Mouse (Mus musculus) stomach, embryonic 14.5 days (tissue): ENCODE data around the gene Elf1. TPM values are rescaled to one million over a fixed set of nuclear protein-coding genes. Genes with fewer than 3 reads are reported as not detected.

Experiments
- ATAC-seq: fragments of 200-750 bp; cut with Nextera tagmentation; 2 replicates; pipeline ENCODE4 v1.8.0; 2017; ENCODE audit warnings: low read depth, moderate TSS enrichment; ENCODE audit not compliant: insufficient number of reproducible peaks, insufficient read depth, low FRiP score
- H3K27ac ChIP-seq: fragments of 300-500 bp; sonication (generic); 2 replicates; pipeline ENCODE4 v1.5.1; 2014; ENCODE audit warnings: mild to moderate bottlenecking, low read length, moderate library complexity, mixed read lengths
- H3K27me3 ChIP-seq: fragments of 300-500 bp; sonication (generic); 2 replicates; pipeline ENCODE4 v1.6.1; 2014; ENCODE audit warnings: low read length, control low read depth, mixed read lengths; ENCODE audit not compliant: control insufficient read depth, insufficient read depth
- H3K36me3 ChIP-seq: fragments of 300-500 bp; sonication (generic); 2 replicates; pipeline ENCODE4 v1.6.1; 2014; ENCODE audit warnings: mild to moderate bottlenecking, control low read depth, low read length, moderate library complexity, mixed read lengths; ENCODE audit not compliant: control insufficient read depth, insufficient read depth
- H3K4me1 ChIP-seq: fragments of 300-500 bp; sonication (generic); 2 replicates; pipeline ENCODE4 v1.6.1; 2014; ENCODE audit warnings: low read length, control low read depth, mixed read lengths; ENCODE audit not compliant: control insufficient read depth, insufficient read depth
- H3K4me2 ChIP-seq: fragments of 300-500 bp; sonication (generic); replicated peaks from 2 replicates; pipeline ENCODE4 v1.6.1; 2014; ENCODE audit warnings: low read depth, low read length, control low read depth
- H3K4me3 ChIP-seq: fragments of 300-500 bp; sonication (generic); 2 replicates; pipeline ENCODE4 v1.5.1; 2014; ENCODE audit warnings: low read depth, low read length, control low read depth
- H3K9ac ChIP-seq: fragments of 300-500 bp; sonication (generic); replicated peaks from 2 replicates; pipeline ENCODE4 v1.6.1; 2014; ENCODE audit warnings: low read depth, mild to moderate bottlenecking, control low read depth, low read length, moderate library complexity, mixed read lengths
- H3K9me3 ChIP-seq: fragments of 300-500 bp; sonication (generic); 2 replicates; pipeline ENCODE4 v1.6.1; 2016; ENCODE audit warnings: low read depth, low read length, control low read depth; ENCODE audit not compliant: control insufficient read depth
- WGBS: fragments of 180-500 bp; shearing (Covaris S2); extraction: QIAGEN DNeasy Blood & Tissue Kit; methylation state at CpG from one replicate; pipeline ENCODE4 v1.1.7; 2014; 5-methylcytosine and 5-hydroxymethylcytosine counted together
- polyA plus RNA-seq: library from polyadenylated mRNA; unstranded; fragments of >200 nt; fragmentation: Nextera tagmentation; extraction: Ambion mirVana; gene quantifications from 2 replicates; pipeline ENCODE4 v1.2.1, GENCODE M21; 2014

The Elf1 gene
- polyA plus RNA-seq, 1 experiment from 2014 or later, result 25.8 TPM

GRCm38 (mm10) chr14:79583526-79584245 is 102.7 kb downstream of the Elf1 start:
- no peak for ATAC-seq
- no peaks in the 10 kb centered on the region for H3K27me3 ChIP-seq
- 0 out of 2 replicates have a peak, but pooled peaks cover 9% of the 10 kb centered on the region for H3K4me1 ChIP-seq
- no peaks in the 10 kb centered on the region; the same call in 1 of the 2 replicates for H3K36me3 ChIP-seq
- H3K4me2 ChIP-seq, result no peak overlapping the region
- H3K9me3 ChIP-seq, result no peaks in the 10 kb centered on the region
- 86% methylated on average over 5 of the region's 5 CpGs for WGBS
- H3K27ac ChIP-seq, result no peak overlapping the region
- no peak overlapping the region for H3K4me3 ChIP-seq
- no peak overlapping the region for H3K9ac ChIP-seq

DNA sequence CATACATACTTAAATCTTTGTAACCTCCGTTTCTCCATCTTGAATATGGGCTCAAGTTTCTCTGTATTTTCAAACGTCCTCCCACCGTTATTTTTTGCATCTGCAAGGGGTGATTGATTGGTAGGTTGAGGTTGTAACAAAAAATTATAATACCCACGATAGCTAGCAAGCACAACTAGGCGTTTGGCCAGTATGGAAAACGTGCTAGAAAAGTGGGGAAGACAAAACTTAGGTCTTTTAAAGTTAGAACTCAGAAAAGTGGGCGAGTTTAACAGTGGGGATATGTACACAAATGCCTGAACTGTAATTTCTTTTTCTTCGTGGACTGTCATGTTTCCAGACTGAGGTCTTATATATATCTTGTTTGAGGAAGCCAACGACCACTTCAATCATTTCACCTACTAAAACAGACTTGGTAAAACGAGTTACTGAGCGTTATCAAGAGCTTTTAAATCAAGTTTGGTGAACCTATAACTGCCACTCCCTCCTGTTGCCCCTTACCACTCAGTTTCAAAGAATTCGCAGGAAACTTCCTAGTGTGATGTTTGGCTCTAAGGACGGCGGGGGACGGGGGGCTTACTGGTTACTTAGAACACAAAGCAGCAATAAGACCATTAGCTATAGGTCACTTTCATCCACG is 105.6 kb downstream of the Elf1 start:
- WGBS, result 31% methylated on average over 16 of the region's 16 CpGs
- 0 out of 2 replicates have a peak, but pooled peaks cover 9% of the 10 kb centered on the region for H3K4me1 ChIP-seq
- no peak for ATAC-seq
- no peaks in the 10 kb centered on the region for H3K9me3 ChIP-seq
- peak overlapping the region; percentile 70 for H3K4me3 ChIP-seq
- H3K27me3 ChIP-seq, result no peaks in the 10 kb centered on the region
- peak overlapping the region; percentile 87 for H3K27ac ChIP-seq
- H3K4me2 ChIP-seq, result peak overlapping the region; percentile 65
- no peaks in the 10 kb centered on the region for H3K36me3 ChIP-seq
- peak overlapping the region; percentile 71; the same call in 1 of the 2 replicates for H3K9ac ChIP-seq

DNA sequence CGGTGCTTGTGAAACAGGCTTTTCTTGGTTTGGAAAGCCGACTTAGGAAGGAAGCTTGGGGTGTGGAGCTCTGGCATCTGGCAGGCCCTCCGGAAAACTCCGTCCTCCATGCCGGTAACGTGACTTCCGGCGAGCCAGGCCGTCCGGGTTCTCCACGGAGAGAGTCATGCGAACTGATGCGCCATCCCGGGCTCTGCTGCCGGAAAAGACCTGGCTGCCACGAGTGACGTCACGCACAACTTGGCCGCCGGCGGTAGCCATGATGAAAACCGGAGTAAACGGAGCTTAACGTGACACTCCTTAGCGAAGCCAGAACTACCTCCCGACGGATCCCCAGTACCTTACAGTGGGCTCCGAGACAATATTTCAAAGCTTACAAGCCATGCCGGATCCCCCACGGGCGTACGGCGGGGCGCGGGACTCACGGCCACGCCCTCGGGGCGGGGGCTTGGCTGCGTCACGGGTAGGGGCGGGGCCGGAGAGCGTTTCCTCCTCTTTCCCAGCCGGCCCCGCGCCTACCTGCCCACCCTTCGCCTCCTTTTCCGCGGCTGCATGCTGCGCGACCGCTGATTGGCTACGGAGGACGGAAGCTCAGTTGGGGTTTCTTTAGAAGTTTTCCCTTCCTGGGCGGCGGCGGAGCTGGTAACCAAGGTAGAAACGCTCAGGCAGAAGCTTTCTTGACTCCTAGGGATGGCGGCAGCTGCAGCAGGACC is 106.3 kb downstream of the Elf1 start, which contains the start of gene Sugt1:
Gene Sugt1 (plus strand): TSS at position 553 of the 713 bp plus-strand sequence.
- Histone ChIP-seq H3K4me2 (peak within 1 kb of the TSS; percentile 86), H3K9ac (peak within 1 kb of the TSS; percentile 71), H3K4me3 (peak within 1 kb of the TSS; percentile 70), H3K4me1 (0 out of 2 replicates have a peak, but pooled peaks cover 9% of the 10 kb centered on the region), H3K9me3 (no peaks in the 10 kb centered on the region), H3K27ac (peak within 1 kb of the TSS; percentile 87), H3K27me3 (no peaks in the 10 kb centered on the region), H3K36me3 (no peaks in the 10 kb centered on the region)
- ATAC-seq, result peak; percentile 98
- under 1% methylated on average over 60 of the region's 60 CpGs for WGBS

GRCm38 (mm10) chr14:79587852-79588229 is 106.8 kb downstream of the Elf1 start:
- H3K36me3 ChIP-seq, result no peaks in the 10 kb centered on the region
- H3K4me1 ChIP-seq, result 0 out of 2 replicates have a peak, but pooled peaks cover 9% of the 10 kb centered on the region
- under 1% methylated on average over 9 of the region's 9 CpGs for WGBS
- H3K27me3 ChIP-seq, result no peaks in the 10 kb centered on the region
- H3K27ac ChIP-seq, result peak overlapping the region; percentile 87; the same call in 1 of the 2 replicates
- peak; percentile 39; the same call in 1 of the 2 replicates for ATAC-seq
- H3K4me2 ChIP-seq, result peak overlapping the region; percentile 86
- peak overlapping the region; percentile 70 for H3K4me3 ChIP-seq
- no peaks in the 10 kb centered on the region for H3K9me3 ChIP-seq
- H3K9ac ChIP-seq, result peak overlapping the region; percentile 71

GRCm38 (mm10) chr14:79588534-79588951 is 107.5 kb downstream of the Elf1 start:
- WGBS, result 84% methylated on average over 9 of the region's 9 CpGs
- H3K9ac ChIP-seq, result no peak overlapping the region
- no peak overlapping the region for H3K27ac ChIP-seq
- 0 out of 2 replicates have a peak, but pooled peaks cover 9% of the 10 kb centered on the region for H3K4me1 ChIP-seq
- peak overlapping the region; percentile 86 for H3K4me2 ChIP-seq
- H3K27me3 ChIP-seq, result no peaks in the 10 kb centered on the region
- ATAC-seq, result no peak
- no peaks in the 10 kb centered on the region for H3K36me3 ChIP-seq
- no peaks in the 10 kb centered on the region for H3K9me3 ChIP-seq
- peak overlapping the region; percentile 70 for H3K4me3 ChIP-seq

DNA sequence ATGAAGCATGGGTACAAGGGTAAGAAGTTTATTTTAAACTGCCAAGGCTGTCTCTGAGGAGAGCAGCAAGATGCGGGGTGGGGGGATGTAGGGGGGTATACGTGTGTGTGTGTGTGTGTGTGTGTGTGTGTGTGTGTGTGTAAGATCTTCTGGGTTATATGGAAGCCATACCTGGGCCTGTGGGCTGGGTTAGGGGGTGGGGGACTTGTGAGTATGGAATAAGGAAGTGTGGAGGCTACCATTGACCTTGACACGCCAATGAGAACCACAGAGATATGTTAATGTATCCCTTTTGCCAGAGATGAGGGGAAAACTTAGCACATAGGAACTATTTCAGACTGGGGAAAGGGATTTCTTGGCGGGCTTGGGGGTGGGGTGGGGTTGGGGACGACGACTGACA is 108.4 kb downstream of the Elf1 start:
- H3K27me3 ChIP-seq, result no peaks in the 10 kb centered on the region
- no peaks in the 10 kb centered on the region; the same call in 1 of the 2 replicates for H3K36me3 ChIP-seq
- no peak overlapping the region for H3K4me3 ChIP-seq
- H3K9me3 ChIP-seq, result no peaks in the 10 kb centered on the region
- no peak overlapping the region for H3K27ac ChIP-seq
- H3K9ac ChIP-seq, result no peak overlapping the region
- no peak for ATAC-seq
- WGBS, result 90% methylated on average over 6 of the region's 6 CpGs
- no peak overlapping the region for H3K4me2 ChIP-seq
- H3K4me1 ChIP-seq, result 0 out of 2 replicates have a peak, but pooled peaks cover 9% of the 10 kb centered on the region

- ATAC-seq, result no peak
- Histone ChIP-seq H3K4me3 (no peak overlapping the region), H3K4me2 (no peak overlapping the region), H3K4me1 (0 out of 2 replicates have a peak, but pooled peaks cover 9% of the 10 kb centered on the region), H3K36me3 (peaks cover 5% of the 10 kb centered on the region; the same call in 1 of the 2 replicates), H3K9ac (no peak overlapping the region), H3K27me3 (no peaks in the 10 kb centered on the region), H3K27ac (no peak overlapping the region), H3K9me3 (no peaks in the 10 kb centered on the region)
- 95% methylated on average over 8 of the region's 8 CpGs for WGBS
These were observed 109.9 kb downstream of the Elf1 start for GRCm38 (mm10) chr14:79590916-79591315.

GRCm38 (mm10) chr14:79591611-79592010 is 110.6 kb downstream of the Elf1 start:
- no peak overlapping the region for H3K4me3 ChIP-seq
- H3K4me2 ChIP-seq, result no peak overlapping the region
- 92% methylated on average over 2 of the region's 2 CpGs for WGBS
- ATAC-seq, result no peak
- no peaks in the 10 kb centered on the region for H3K27me3 ChIP-seq
- no peak overlapping the region for H3K27ac ChIP-seq
- H3K36me3 ChIP-seq, result peaks cover 7% of the 10 kb centered on the region; the same call in 1 of the 2 replicates
- no peak overlapping the region for H3K9ac ChIP-seq
- no peaks in the 10 kb centered on the region for H3K9me3 ChIP-seq
- H3K4me1 ChIP-seq, result 0 out of 2 replicates have a peak, but pooled peaks cover 7% of the 10 kb centered on the region
